Mouse (Mus musculus): ENCODE measurements around the gene Ssr1.

GRCm38 (mm10) chr13:37966256-37967051 is 27.6 kb downstream of the Ssr1 start:
- TF ChIP-seq CTCF (IDR thresholded peaks at IDR 0.05; ENCODE audit: low read depth), result no peak
- TF ChIP-seq EP300 (optimal IDR thresholded peaks at IDR 0.05), result no peak
